Mouse (Mus musculus) kidney, postnatal 14 days (tissue): ENCODE data around the gene Tigd3.

ENCODE experiments used
- DNase-seq: peaks from one replicate; pipeline ENCODE4 v3.0.0; 2022; ENCODE audit warnings: mixed read lengths

Gene Tigd3

DNA sequence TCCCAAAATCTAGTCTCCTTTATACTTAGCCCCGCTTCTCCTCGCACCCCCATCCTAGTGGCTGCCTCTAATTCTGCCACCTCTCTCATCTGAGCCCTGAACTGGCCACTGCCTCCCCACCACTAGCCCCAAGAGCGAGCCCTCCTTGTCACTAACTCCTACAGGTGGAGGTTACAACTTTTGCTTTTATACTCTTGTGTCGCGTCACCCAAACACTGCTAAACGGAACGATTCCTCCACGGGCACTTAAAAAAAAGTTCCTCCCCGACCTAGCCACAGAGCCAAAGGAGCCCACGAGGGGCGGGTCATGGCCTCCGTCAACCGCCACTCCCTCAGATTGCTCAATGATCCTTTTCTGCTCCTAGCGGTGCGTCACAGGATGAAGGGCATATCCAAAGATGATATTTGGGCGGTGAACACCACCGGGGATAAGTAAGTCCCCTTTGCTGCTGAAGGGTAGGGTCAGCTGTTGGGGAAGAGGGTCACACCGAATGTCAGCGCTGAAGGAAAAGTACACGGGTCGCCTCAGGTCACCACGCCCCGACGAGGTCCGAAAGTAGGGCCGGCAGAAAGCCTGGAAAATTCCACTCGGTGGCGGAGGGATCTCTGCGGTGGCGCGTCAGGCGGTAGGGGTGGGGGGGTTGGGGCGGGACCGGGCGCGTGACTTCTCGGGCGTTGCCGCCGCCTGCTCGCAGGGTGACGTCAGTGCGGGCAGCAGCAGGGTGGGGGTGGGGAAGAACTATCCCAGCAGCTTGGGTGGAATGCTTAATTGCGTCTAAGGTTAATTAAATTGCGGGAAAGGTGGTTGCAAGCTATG, 48.4 kb downstream of the Tigd3 start:
- DNase-seq: peak; percentile 97

DNA sequence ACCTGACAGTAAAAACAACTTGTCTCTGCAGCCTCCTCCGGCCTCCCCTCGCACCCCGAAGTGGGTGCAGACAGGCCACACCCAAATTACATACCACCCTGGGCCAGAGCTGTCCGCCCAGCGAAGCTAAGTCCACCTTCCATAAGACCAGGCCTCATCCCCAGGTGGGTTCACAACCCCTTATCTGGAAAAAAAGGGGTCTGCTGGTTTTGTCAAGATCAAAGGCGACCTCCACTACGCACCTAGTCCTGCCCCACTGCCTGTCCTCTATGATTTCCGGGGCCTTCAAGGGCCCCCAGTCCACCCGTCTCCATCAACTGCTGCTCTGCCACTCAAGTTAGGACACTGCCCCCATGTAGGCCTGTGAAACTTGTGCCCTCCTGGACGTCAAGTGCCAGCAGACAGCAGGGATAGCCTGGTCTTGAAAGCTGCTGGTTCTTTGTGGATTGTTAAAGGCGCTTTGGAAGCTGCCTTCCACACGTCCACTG, 49.1 kb downstream of the Tigd3 start:
- DNase-seq: no peak

DNA sequence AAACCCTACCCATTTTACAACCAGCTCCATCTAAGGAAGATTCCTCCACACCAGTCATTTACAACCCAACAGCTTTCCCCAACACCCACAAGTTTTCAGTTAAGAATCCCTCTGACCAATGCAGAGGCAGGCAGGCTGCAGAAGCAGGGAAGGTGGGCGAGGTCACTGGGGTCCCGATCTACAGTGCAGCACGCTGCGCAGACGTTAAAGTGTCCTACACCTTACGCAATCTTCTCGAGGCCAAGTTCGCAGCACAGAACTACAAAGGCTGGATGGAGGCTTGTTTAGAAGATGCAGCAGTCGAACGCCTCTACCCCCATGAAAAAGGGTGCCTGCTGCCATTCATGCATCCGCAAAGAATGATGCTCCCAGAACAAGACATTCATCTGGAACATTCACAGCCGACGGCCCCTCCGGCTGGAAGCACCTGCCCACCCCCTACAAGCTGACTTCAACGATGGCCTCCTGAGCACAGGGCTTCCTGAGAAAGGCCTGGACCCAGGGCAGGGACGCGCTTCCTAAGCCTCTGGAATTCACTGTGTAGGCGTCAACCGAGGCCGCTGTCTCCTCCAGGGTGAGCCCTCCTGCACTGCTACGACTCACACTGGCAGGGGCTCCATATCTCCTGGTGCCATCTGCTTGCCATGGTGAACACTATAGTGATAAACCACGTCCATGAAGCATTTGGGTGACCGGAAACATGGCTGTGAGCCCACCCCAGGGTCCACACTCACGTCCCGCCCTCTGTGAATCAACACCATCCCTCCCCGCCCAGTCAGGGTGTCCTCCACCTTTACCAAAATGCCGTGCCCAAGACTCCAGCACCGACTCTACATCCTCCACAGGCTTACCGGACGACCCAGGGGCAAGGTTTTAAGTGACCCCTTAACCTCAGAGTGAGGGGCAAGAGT, 49.9 kb downstream of the Tigd3 start:
- DNase-seq: no peak

DNA sequence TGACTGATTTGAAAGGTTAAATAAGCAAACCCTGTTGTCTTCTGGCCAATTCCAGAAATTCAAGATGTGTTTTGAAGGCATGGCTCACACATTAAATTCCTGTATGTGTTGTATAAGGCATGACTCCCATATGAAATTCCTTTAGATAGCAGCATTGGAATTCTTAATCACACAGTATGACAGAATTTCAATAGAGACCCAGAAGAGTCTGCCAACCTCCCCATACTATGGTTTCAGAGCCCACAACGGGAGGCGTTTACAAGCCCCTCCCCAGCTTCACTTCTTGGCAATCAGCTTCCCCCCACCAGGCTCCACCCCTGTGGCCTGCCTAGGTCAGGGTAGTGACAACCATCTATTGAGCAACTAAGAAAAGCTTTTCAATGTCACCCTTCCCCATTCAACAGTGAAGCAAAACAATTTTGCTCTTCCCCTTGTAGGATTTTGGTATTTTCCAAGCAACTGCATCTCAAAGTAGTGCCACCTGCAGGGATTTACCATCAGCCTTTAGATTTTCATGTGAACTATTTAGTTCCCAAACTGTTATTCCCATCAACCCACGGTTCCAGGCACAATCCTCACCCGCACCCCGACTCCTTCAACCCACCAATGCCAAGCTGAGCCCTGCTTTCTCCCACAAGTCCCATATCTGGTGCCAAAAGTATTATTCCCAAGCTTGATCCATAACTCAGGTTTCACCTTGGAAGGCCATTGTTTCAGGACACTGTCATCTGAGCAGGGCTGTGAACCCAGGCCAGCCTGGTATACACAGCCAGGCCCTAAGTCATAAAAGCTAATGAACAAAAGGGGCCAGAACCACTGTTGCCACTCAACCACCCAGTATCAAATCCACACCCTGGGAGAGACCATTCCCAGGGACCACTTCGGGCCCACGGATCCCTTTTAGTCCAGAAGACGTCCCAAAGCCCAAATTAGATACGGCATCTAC, 50.9 kb downstream of the Tigd3 start:
- peak; percentile 62 for DNase-seq

DNA sequence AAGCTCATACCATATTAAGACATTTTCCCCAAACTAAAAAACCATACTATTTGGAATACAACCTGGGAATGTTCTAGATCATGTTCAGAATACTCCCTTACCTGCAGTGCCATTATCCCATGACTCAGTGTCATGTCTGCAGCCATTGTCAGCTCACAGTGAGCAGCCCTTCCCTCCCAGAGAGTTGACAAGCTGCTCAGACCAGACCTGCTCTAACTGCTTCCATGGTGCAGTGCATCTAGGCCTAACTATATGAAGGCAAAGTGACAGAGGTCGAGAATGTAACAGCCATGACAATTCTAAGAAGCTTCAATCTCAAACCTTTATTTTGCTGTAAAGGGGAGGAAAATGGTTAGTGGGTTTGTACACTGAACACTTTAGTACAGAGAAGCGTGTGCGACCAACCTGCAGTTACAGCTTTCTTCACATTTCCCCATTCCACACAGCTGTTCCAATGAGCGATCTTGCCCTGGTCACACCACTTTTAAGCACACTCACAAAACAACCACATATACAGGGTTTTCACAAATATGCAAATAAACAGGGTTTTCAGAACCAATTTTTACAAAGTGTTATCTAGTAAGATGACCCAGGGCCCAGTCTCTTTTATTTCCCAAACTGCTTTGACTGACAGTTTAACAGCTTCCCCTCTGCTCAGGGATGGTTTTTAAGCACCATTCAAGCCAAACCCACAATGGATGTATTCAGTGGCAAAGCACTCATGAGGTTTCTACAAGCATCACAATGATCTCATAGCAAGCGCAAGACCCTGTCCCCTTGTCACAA, 51.8 kb downstream of the Tigd3 start:
- no peak for DNase-seq

DNA sequence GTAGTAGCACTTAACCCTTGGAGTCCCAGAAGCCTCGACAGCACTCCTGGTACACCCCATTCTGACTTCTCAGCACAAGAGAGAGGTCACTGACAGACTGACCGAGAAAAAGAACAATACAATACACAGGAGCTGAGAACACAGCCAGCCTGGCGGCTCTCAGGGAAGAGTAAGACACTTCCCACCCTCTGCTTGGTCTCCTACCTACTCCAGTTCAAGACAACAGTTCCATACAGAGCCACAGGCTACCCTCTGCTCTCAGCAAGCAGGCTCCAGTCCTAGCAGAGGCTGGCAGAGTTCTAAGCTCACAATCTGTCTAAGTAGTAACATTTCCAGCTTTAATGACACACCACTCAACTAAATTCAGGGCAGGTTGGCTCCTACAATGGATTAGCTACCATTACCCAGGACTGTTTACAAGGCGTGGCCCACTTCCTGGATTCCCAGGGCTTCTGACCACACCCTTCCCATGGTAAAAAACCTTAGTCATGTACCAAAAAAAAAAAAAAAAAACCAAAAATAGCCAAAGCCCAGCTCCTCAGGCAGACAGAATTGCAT, 52.5 kb downstream of the Tigd3 start:
- no peak for DNase-seq
